Mouse (Mus musculus) forebrain, embryonic 16.5 days (tissue): ENCODE measurements at regions not wholly inside any gene's neighbourhood (a gene's known extent, or its start where the extent isn't known, plus 50 kb on each side); places are given as distances from the start of the nearest gene placed in this dataset.

Experiments used
- ATAC-seq: fragments of 200-750 bp; cut with Nextera tagmentation; 2 replicates; pipeline ENCODE4 v1.8.0; 2017; ENCODE audit warnings: mild to moderate bottlenecking, moderate library complexity
- H3K27ac ChIP-seq: fragments of 300-500 bp; sonication (generic); 2 replicates; pipeline ENCODE4 v1.5.1; 2014; ENCODE audit warnings: low read length, control low read depth
- H3K27me3 ChIP-seq: fragments of 300-500 bp; sonication (generic); replicated peaks from 2 replicates; pipeline ENCODE4 v1.6.1; 2014; ENCODE audit warnings: low read length; ENCODE audit not compliant: control insufficient read depth, insufficient read depth
- H3K36me3 ChIP-seq: fragments of 300-500 bp; sonication (generic); 2 replicates; pipeline ENCODE4 v1.6.1; 2014; ENCODE audit not compliant: control insufficient read depth, insufficient read depth
- H3K4me1 ChIP-seq: fragments of 300-500 bp; sonication (generic); replicated peaks from 2 replicates; pipeline ENCODE4 v1.6.1; 2014; ENCODE audit warnings: low read length; ENCODE audit not compliant: control insufficient read depth, insufficient read depth
- H3K4me2 ChIP-seq: fragments of 300-500 bp; sonication (generic); 2 replicates; pipeline ENCODE4 v1.6.1; 2014; ENCODE audit warnings: mild to moderate bottlenecking, low read length, control low read depth
- H3K4me3 ChIP-seq: fragments of 300-500 bp; sonication (generic); replicated peaks from 2 replicates; pipeline ENCODE4 v1.5.1; 2014; ENCODE audit warnings: mild to moderate bottlenecking, low read length, control low read depth
- H3K9ac ChIP-seq: fragments of 300-500 bp; sonication (generic); replicated peaks from 2 replicates; pipeline ENCODE4 v1.6.1; 2014; ENCODE audit warnings: low read depth, low read length, control low read depth
- H3K9me3 ChIP-seq: fragments of 300-500 bp; sonication (generic); 2 replicates; pipeline ENCODE4 v1.6.1; 2016; ENCODE audit warnings: low read length; ENCODE audit not compliant: control insufficient read depth
- WGBS: fragments of 180-500 bp; shearing (Covaris S2); extraction: QIAGEN DNeasy Blood & Tissue Kit; methylation state at CpG from one replicate; pipeline ENCODE4 v1.1.7; 2014; 5-methylcytosine and 5-hydroxymethylcytosine counted together

GRCm38 (mm10) chr13:26594313-26594712 lies 175.7 kb downstream of the Hdgfl1 start:
- no peak for ATAC-seq

GRCm38 (mm10) chr13:26593750-26594149 lies 176.2 kb downstream of the Hdgfl1 start:
- no peak for ATAC-seq
- no peak overlapping the region for H3K4me2 ChIP-seq
- H3K9me3 ChIP-seq: no peaks in the 10 kb centered on the region
- H3K27ac ChIP-seq: no peak overlapping the region
- no peak overlapping the region for H3K4me3 ChIP-seq
- no peaks in the 10 kb centered on the region for H3K36me3 ChIP-seq
- no peak overlapping the region for H3K9ac ChIP-seq
- no peaks in the 10 kb centered on the region for H3K4me1 ChIP-seq
- no peaks in the 10 kb centered on the region for H3K27me3 ChIP-seq
- WGBS: 27% methylated on average over 1 of the region's 1 CpGs

More at GRCm38 (mm10) chr13:26594313-26594712, 175.7 kb downstream of the Hdgfl1 start:
- Histone ChIP-seq H3K4me2 (no peak overlapping the region), H3K9ac (no peak overlapping the region), H3K9me3 (no peaks in the 10 kb centered on the region), H3K36me3 (no peaks in the 10 kb centered on the region), H3K27ac (no peak overlapping the region), H3K27me3 (no peaks in the 10 kb centered on the region), H3K4me3 (no peak overlapping the region), H3K4me1 (no peaks in the 10 kb centered on the region)

- Histone ChIP-seq H3K9ac (no peak overlapping the region), H3K27ac (peak overlapping the region; percentile 25; the same call in 1 of the 2 replicates)
- 7% methylated on average over 2 of the region's 2 CpGs for WGBS
These were observed 193.9 kb downstream of the Hdgfl1 start for GRCm38 (mm10) chr13:26575890-26576543.

GRCm38 (mm10) chr13:26569422-26569821 lies 200.5 kb downstream of the Hdgfl1 start:
- 6% methylated on average over 4 of the region's 4 CpGs for WGBS

More at GRCm38 (mm10) chr13:26575890-26576543, 193.9 kb downstream of the Hdgfl1 start:
- Histone ChIP-seq H3K4me2 (no peak overlapping the region), H3K36me3 (no peaks in the 10 kb centered on the region), H3K27me3 (no peaks in the 10 kb centered on the region), H3K4me1 (0 out of 2 replicates have a peak, but pooled peaks cover 3% of the 10 kb centered on the region), H3K4me3 (no peak overlapping the region), H3K9me3 (no peaks in the 10 kb centered on the region)
- peak; percentile 90 for ATAC-seq

GRCm38 (mm10) chr13:26564941-26565862 lies 204.8 kb downstream of the Hdgfl1 start:
- Histone ChIP-seq H3K9ac (no peak overlapping the region), H3K27me3 (no peaks in the 10 kb centered on the region), H3K9me3 (no peaks in the 10 kb centered on the region), H3K4me3 (no peak overlapping the region), H3K4me2 (no peak overlapping the region), H3K27ac (no peak overlapping the region), H3K36me3 (no peaks in the 10 kb centered on the region), H3K4me1 (no peaks in the 10 kb centered on the region)
- no peak for ATAC-seq
- 87% methylated on average over 7 of the region's 7 CpGs for WGBS

More at GRCm38 (mm10) chr13:26569422-26569821, 200.5 kb downstream of the Hdgfl1 start:
- Histone ChIP-seq H3K36me3 (no peaks in the 10 kb centered on the region), H3K27ac (no peak overlapping the region), H3K4me1 (no peaks in the 10 kb centered on the region), H3K4me3 (no peak overlapping the region), H3K27me3 (no peaks in the 10 kb centered on the region), H3K9me3 (no peaks in the 10 kb centered on the region), H3K4me2 (no peak overlapping the region), H3K9ac (no peak overlapping the region)
- peak; percentile 85 for ATAC-seq

- H3K36me3 ChIP-seq: no peaks in the 10 kb centered on the region
- H3K9me3 ChIP-seq: no peaks in the 10 kb centered on the region
- H3K9ac ChIP-seq: no peak overlapping the region
- no peaks in the 10 kb centered on the region for H3K27me3 ChIP-seq
- H3K4me1 ChIP-seq: 0 out of 2 replicates have a peak, but pooled peaks cover 2% of the 10 kb centered on the region
- H3K4me2 ChIP-seq: no peak overlapping the region
- H3K4me3 ChIP-seq: no peak overlapping the region
- ATAC-seq: no peak
- H3K27ac ChIP-seq: no peak overlapping the region
- 33% methylated on average over 1 of the region's 1 CpGs for WGBS
These were observed 211.6 kb downstream of the Hdgfl1 start for GRCm38 (mm10) chr13:26558366-26558765.

GRCm38 (mm10) chr13:26554266-26554665 lies 215.7 kb downstream of the Hdgfl1 start:
- H3K4me2 ChIP-seq: no peak overlapping the region
- no peak for ATAC-seq
- no peak overlapping the region for H3K4me3 ChIP-seq
- H3K9ac ChIP-seq: no peak overlapping the region
- H3K4me1 ChIP-seq: 0 out of 2 replicates have a peak, but pooled peaks cover 2% of the 10 kb centered on the region
- no peaks in the 10 kb centered on the region for H3K9me3 ChIP-seq
- no peaks in the 10 kb centered on the region for H3K27me3 ChIP-seq
- H3K36me3 ChIP-seq: no peaks in the 10 kb centered on the region
- no peak overlapping the region for H3K27ac ChIP-seq
- 72% methylated on average over 6 of the region's 6 CpGs for WGBS

- 0 out of 2 replicates have a peak, but pooled peaks cover 2% of the 10 kb centered on the region for H3K4me1 ChIP-seq
- no peak overlapping the region for H3K4me2 ChIP-seq
- no peak overlapping the region for H3K27ac ChIP-seq
- no peak overlapping the region for H3K9ac ChIP-seq
- no peaks in the 10 kb centered on the region for H3K36me3 ChIP-seq
- H3K4me3 ChIP-seq: no peak overlapping the region
- H3K27me3 ChIP-seq: no peaks in the 10 kb centered on the region
- no peaks in the 10 kb centered on the region for H3K9me3 ChIP-seq
- no peak for ATAC-seq
- WGBS: 73% methylated on average over 3 of the region's 3 CpGs
These were observed 217.8 kb downstream of the Hdgfl1 start for GRCm38 (mm10) chr13:26552122-26552521.

- no peak overlapping the region for H3K27ac ChIP-seq
- no peak overlapping the region for H3K4me2 ChIP-seq
- WGBS: 82% methylated on average over 1 of the region's 1 CpGs
- no peaks in the 10 kb centered on the region for H3K9me3 ChIP-seq
- no peak overlapping the region for H3K9ac ChIP-seq
- no peaks in the 10 kb centered on the region for H3K27me3 ChIP-seq
- H3K36me3 ChIP-seq: no peaks in the 10 kb centered on the region
- ATAC-seq: no peak
- no peak overlapping the region for H3K4me3 ChIP-seq
- no peaks in the 10 kb centered on the region for H3K4me1 ChIP-seq
These were observed 231.0 kb downstream of the Hdgfl1 start for GRCm38 (mm10) chr13:26538928-26539327.
